Mouse (Mus musculus): ENCODE results near the gene Nrg4.

Gene Nrg4

DNA sequence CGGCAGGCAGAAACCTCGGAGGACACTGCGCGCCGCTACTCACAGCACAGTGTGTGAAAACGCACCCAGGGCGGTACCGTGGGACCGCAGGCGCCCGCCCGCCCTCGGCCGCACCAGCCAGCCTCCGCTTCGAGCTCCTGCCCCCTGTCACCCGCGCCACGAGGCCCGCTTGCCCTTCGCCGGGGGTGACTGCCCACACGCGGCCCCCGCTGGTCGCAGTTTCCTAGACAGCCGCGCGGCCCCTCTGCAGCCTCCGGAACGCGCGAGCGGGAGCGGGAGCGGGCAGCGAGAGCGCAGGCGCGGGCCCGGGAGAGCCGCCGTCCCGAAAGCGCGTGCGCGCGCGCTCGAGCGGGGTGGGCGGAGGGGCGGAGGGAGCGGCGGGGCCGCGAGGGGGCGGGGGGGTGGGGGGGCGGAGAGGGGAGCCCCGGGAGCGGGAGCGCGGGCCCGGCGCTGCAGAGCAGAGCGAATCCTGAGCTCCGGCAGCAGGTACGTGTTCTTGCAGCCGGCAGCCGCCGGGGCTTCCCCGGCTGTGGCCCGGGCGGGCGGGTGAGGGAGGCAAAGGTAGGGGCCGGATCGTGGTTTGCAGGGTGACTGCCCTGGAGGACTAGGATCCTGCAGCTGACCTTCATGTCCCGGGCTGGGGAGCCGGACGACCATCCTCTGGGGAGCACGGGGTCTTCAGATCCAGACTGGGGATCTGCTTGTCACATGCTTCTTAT is at the start of gene Nrg4, which contains the start of gene Tmem266:
Gene Nrg4 (minus strand): TSS at position 330 of the 719 bp plus-strand sequence.
Gene Tmem266 (plus strand): TSS at position 399 of the 719 bp plus-strand sequence.
- DNase-seq: peak; percentile 61 to 85

DNA sequence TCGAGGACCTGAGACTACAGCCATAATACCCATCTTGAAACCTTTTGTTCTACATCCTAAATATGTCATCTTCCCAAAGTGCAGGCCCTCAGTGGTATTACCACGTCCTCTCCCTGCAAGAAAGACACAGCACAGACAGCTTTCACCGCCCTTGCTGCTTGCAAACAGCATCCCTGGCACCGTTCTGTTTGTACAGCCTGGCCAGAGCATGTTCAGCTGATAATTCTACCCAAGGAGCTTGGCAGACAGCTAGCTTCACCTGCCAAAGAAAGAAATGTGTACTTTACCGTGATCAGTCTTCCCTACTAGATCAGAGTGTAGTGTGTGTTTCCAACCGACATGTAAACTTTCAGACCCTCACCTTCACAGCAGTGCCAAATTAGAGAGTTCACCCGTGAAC is 45.3 kb upstream of the Nrg4 start:
- DNase-seq: peak in 1 of 2 experiments; percentile 14

DNA sequence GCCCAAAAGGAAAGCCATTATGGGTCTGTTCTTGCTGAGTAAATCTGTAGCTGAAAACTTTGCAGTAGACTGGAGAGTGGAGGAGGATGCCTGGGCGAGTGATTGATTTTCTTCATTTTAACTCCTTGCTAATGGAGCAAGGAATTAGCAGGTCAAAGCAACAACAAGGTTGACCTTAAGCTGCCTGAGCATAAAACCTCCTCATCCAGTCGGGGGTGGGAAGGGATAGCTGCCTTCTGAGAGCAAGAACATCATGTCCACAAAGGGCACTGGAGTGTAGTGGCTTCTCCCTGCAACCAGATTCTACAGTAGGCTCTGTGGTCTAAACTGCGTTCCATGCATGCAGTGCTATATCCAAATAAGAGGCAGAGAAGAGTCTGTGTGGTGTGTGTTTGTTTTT is 41.4 kb upstream of the Nrg4 start:
- peak in 1 of 2 experiments; percentile 19 for DNase-seq

DNA sequence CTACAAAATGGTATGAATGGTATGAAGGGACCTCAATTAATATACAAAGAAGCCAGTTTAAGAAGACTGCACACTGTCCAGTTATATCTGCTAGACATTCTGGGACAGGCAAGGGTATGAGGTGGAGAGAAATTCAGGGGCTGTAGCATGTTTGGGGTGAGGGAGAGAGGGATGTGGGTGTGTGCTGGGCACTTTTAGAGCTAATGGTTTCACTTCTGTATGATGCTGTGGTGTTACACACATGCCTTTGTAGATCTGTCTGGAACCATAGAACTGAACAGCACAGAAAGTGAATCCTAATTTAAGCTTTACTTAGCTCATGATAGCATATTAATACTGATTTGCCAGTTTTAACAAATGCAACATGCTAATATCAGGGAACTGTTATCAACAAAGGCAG is 37.1 kb upstream of the Nrg4 start:
- DNase-seq: no peak

- DNase-seq: no peak
These were observed 35.3 kb upstream of the Nrg4 start for GRCm38 (mm10) chr9:55361969-55362368.

- DNase-seq: no peak
These were observed 34.2 kb upstream of the Nrg4 start for GRCm38 (mm10) chr9:55360861-55361260.

GRCm38 (mm10) chr9:55360372-55360771 is 33.7 kb upstream of the Nrg4 start:
- DNase-seq: no peak

GRCm38 (mm10) chr9:55357164-55357563 is 30.5 kb upstream of the Nrg4 start:
- no peak for DNase-seq

DNA sequence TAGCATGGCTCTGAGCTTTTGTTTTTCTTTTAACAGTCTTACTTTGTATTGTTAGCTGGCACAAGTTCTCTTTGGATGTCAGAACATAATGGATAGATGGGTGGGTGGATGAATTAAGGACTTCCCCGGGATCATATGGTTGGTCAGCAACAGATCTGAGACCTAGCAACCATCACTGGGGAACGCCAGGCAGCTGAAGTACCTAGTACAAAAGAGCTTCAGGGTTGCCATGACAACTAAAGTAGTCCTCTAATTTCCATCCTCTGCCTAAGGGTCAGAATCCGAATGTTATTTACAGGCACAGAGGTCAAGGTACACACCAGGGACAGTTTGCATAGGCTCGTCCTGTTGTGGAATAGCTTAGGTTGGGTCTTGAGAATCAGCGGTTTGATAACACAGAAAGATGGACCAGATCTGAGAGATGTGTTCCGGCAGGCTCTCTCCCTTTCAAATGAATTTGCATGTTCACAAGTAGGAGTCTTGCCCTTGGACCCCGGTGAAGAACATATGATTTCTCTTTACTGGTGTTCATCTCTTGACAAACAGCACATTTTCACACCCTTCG is 28.7 kb upstream of the Nrg4 start:
- DNase-seq: no peak

- no peak for DNase-seq
These were observed 28.0 kb upstream of the Nrg4 start for GRCm38 (mm10) chr9:55354686-55355085.

- no peak for DNase-seq
These were observed 22.0 kb upstream of the Nrg4 start for GRCm38 (mm10) chr9:55348664-55349063.

DNA sequence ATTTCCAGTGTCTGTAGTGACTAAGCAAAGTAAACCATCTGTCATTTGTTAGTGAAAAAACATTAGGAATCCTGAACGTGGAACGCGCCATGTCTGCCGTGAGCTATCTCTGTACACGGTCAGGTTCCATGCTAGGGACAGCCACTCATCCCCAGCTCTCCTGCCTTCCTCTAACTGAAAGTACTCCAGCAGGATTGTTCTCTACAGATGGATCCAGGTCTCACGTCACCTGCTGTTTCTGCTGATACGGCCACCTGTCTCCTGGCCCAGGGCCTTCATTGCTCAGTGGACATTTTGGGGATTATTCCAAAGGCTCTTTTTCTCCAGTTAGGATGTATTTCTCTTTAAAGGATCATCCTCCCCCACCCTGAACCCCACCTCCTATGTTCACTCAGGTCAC is 18.7 kb upstream of the Nrg4 start:
- DNase-seq: no peak

GRCm38 (mm10) chr9:55344165-55344564 is 17.5 kb upstream of the Nrg4 start:
- no peak for DNase-seq

GRCm38 (mm10) chr9:55332949-55333348 is 6.3 kb upstream of the Nrg4 start:
- DNase-seq: peak; percentile 20 to 51

DNA sequence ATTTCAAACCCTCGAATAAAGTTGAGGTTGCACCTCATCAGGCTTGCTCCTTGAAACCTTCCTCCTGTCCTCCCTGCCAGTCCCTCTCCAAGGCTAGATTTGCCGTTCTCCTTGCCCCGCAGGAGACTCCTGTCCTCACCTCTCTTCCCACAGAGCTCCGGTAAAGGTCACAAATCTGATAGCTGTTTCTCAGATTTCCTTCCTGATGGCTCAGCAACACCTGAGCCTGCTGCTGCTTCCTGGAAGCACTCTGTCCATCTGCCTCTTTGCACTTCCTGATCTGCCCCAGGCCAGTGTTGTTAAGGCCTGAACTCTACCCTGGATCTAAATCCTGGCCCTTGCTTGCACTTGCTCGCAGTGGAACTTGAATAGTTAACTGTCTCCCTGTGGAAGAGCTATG is 5.8 kb upstream of the Nrg4 start:
- DNase-seq: no peak

DNA sequence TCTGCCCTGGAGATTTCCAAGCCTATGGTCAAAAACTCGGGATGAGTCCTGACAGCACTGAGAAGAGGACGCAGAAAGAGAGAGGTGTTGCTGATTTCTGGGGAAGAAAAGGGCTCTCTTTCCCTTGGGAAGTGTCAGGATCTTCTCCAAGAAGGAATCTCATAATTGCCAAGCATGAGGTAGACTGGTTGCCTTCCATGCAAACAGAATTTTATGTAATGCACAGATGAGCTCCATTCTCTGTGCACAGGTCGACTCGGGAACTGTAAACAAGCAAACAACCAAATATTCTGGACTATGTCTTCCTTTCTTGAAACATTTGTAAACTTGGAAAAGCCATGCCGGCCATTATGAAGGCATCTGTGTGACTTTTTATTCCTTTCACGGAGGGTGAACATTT is 2.8 kb upstream of the Nrg4 start:
- no peak for DNase-seq

- DNase-seq: no peak
These were observed 1.7 kb upstream of the Nrg4 start for GRCm38 (mm10) chr9:55328151-55328918.

- DNase-seq: no peak
These were observed 581 bp upstream of the Nrg4 start for GRCm38 (mm10) chr9:55327234-55327615.

GRCm38 (mm10) chr9:55325564-55326514 is 805 bp downstream of the Nrg4 start:
- DNase-seq: no peak

DNA sequence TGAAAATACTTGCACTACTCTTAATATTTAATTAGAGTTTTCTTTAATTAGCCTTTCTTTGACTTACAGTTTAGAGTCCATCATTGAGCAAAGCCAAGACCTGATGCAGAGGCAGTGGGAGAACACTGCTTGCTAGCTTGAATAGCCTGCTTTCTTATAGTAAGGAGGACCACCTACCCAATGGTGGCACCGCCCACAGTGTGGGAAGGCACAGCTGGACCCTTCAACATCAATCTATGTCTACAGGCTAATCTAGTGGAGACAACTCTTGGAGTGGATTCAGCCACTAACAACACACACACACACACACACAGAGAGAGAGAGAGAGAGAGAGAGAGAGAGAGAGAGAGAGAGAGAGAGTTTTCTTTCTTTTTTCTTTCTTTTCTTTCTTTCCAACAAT is 1.6 kb downstream of the Nrg4 start:
- DNase-seq: no peak

- no peak for DNase-seq
These were observed 2.1 kb downstream of the Nrg4 start for GRCm38 (mm10) chr9:55324516-55324915.

DNA sequence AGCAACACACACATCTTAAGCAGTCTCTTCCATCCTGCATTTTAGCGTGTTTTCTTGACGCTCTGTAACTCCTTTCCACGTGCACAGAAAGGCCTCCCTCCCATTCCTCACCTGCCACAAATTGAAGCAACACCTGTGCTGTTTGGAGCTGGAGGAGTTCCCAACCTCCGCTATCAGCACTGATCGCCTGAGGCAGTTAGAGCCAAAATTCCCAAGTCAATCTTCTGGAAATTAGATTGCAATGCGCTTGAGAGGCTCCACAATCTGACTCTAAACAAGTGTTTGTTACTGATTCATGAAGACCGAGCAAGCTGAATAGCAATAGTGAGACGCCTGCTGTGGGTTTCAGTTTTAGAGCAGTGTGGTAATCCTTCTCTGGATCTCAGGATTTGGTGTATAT is 2.6 kb downstream of the Nrg4 start:
- peak in 1 of 2 experiments; percentile 16 for DNase-seq

DNA sequence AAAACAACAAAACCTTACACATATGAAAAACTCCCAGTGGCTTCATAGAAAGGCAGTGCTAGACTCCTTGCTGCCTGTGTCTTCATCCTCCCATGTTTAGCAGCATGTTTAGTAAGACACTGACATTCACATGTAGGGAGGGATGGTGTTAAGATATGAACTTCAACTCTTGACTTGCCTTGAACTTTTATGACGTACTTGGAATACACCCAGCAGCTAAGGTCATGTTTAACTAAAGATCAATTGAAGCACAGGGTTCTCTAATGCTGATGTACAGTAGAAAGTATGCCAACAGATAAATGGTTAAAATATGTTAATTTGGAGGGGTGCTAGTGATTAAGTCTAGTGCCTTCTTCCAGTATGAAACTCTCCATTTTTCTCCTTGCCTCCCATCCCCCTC is 4.0 kb downstream of the Nrg4 start:
- no peak for DNase-seq
